Mouse (Mus musculus): ENCODE data around the gene Lrrfip1.
A peak's percentile ranks its signal among the peaks of the same experiment; 100 is the strongest.

Gene Lrrfip1

DNA sequence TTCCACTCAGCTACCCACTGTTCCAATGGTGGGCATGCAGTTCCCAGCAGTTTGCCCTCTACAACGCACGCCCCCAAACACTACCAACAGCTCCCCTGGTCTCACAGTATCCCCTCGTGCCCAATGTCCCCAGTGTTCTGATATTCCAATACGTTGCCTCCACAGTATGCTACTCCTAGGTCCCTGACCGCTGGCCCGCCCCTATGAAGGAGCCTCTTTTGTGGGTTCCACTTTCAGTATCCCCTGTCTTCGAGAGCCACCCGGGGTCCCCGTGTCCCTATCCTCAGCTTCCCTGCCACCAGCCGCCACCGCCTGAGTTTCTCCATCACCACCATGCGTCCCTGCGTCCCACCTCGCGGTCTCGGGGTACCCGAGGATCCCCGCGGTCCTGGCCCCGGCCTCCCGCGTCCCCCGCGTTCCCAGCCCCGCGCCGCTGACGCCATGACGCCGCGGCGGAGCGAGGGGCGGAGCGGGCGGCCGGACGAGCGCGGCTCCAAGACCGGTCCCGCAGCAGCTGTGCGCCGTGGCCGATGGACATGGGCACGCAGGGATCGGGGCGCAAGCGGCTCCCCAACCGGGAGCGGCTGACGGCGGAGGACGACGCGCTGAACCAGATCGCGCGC lies at the start of gene Lrrfip1:
Lrrfip1 (plus strand) TSS at position 470 of the 623 bp plus-strand sequence.
- DNase-seq = peak; percentile 74 to 77

DNA sequence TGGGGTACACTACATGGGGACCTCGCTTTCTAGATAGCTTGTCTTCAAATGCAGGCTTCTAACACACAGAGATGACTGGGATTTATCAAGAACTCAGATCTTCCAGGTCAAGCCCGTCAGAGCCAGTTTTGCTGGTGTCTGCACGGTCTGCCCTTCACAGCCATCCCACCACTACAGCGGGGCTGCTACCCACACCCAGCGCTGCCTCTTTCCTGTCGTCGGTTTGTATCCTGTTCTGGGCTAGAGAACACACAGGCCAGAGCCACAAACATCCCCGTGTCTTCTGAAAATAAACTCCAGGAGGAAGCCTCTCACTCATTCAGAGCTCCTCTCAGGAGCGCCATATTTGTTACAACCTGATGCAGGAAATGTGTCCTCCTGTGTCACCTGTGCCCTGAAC lies 49.2 kb upstream of the Lrrfip1 start:
- no peak for DNase-seq

DNA sequence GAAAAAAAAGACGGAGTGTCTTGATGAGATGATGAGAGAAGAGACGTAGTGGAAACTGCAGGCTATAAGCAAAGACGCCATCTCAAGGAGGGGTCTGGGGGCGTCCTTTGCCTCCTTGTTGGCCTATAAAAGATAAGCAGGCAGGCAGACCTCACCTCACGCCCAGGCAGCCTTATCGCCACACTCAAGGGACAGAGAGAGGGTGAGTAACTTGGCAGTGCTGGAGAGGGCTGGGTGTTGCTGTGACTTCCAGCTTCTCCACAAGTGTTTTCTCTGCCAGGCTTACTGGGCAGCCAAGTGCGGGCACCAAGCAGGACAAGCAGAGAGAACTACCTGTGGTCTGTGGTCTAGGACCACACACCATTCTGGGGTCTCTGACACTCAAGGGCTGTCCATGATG lies 46.9 kb upstream of the Lrrfip1 start:
- no peak for DNase-seq

DNA sequence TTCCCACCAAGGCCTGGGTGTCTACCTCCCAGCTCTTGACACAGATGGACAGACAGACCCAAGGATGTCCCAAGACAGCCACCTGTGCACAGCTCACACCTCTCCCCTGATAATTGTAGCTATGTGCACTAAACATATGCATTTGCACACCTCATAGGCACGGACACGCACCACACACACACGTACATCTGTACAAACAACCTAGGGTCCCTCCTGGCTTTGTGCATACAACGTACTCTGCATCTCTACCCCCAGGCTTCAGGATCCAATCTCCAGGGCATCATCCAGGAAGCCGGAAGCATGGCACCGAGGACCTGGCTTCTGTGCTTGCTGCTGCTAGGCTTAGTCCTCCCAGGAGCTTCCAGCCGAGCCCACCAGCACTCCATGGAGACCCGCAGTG lies 45.7 kb upstream of the Lrrfip1 start, which contains the start of gene Prlh:
Prlh (plus strand) TSS at position 301 of the 400 bp plus-strand sequence.
- DNase-seq = peak in 1 of 2 experiments; percentile 28

DNA sequence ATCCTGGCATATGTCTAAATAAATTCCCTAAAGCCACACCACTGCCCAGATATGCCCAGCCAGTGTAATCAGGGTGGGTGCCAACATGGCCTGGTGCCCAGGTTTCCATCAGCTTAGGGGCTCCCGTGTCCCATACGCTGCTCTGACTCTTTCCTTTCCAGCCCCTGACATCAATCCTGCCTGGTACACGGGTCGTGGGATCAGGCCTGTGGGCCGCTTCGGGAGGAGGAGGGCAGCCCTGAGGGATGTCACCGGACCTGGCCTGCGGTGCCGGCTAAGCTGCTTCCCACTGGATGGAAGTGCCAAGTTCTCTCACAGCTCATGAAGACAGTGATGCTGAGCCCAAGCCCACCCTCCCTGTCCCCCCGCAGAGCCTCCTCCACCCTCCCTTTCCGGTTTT lies 44.8 kb upstream of the Lrrfip1 start:
- peak; percentile 58 to 70 for DNase-seq

DNA sequence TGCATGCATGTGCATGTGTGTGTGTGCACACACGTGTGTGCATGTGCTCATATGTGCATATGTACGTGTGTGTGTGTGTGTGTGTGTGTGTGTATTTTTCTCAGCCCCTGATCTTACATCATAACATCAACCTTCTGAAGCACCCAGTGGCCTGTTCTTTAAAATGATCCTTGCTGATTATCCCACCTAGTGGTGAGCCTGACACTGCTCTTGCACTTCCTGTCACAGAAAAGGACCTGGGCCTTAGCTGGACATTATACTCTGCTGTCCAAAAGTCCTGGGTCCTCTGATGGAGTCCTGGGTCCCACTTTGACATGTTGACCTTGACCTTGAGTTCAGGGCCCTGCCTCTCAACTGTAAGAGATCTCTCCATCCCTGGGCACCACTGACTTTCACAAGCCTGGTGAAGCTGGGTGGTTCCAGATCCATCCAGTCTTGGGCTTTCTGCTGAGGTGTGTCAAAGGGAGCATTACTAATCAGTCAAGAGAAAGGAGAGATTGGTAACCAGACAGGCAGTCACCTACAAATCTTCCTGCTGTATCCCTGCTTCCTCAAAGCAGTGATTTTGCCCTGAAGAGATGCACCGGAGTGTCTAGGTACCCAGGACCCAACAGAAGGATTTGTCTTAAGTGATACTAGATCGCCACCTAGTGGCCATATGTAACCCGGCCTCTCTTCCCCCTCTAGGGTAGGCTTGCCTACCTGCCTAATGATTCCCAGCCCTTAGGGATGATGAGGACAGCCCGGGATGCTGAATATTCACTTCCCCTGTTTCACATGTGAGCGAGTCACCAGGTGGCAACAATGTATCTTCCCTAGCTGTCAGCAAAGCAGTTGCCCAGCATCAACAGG lies 42.1 kb upstream of the Lrrfip1 start:
- DNase-seq = peak; percentile 84 to 90

DNA sequence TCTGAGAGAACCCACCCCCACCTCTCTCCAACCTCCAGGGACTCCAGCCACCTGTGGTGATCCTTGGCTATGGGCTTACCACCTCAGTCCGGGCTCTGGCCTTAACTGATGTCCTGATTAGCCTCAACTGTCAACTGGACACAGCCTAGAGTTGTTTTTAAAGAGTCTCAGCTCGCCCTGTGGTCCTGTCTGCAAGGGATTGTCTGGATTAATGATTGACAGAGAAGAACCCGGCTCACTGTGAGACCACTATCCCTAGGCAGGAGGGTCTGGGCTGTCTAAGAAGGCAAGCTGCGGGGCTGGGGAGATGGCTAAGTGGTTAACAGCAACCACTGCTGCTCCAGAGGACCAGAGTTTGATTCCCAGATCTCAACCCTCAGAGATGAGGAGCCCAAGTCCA lies 36.0 kb upstream of the Lrrfip1 start:
- DNase-seq = no peak

DNA sequence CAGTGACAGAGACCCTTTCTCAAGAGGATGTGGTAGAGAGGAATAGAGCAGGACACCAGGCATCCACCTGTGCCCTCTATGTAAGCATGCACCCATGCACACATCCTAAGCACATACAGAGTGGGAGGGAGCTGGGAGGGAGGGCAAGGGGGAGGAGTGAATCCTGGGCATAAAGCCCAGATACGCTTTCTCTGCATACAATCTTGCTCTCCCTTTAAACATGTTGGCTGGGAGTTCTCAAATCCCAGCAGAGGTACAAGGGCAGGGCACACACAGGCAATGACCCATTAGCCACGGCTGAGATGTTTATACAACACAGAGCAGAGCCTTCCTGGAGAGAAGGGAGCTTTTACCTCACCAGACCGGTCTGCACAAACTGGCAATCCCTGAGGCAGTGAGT lies 35.5 kb upstream of the Lrrfip1 start:
- no peak for DNase-seq

DNA sequence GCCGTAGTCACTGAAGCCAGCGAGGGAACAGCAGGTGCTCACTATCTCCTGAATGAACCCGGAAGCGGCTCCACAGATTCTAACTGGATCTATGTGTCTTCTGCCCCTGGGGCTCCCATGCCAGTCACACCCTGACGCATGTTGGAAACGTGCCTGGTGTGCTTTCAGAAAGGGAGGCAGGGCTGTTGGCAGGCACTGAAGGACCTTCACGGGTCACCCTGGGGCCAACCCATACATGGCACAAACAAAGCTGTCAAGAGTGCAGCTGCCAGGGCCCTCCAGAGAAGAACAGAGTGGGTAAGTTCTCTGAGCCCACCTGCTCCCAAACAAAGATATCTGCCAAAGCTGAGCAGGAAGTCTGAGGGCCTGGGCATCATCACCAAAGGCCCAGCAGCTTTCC lies 31.0 kb upstream of the Lrrfip1 start:
- peak; percentile 62 to 71 for DNase-seq

DNA sequence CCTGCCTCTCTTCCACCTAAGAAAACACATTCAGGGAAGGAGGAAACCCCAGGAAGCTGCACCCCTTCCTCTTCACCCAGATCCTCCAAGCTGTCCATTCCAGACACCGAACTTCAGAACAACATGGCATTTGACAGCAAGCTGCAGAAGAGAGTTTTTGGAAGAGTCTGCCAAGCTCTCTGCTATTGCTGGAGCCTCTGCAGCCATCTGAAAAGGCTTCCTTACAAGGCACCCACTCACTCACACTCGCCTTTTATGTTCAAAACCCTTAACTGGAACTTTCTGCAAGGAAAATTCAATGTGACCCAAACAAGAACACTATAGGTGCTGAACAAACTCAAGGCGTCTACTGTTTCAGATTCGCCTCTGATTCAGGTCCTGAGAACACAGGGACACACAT lies 29.9 kb upstream of the Lrrfip1 start:
- no peak for DNase-seq

DNA sequence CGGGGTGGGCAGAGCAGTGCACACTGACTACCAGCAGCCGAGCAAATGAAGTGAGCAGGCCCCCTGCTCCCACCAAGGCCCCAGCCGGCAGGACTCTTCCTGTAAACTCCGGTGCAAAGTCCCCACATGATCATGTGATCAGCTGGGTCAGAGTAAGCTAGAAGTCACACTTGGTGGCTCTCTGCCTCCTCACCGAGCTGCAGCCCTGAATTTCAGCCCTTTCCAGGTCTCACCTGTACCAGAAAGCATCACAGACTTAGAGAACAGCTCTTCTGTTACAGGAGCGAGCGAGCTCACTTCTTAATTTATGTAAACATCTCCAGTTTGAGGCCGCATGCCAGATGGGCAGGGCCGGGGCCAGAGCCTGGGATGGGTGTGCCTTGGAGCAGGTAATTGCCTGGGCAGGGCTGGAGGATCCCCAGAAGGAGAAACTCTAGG lies 29.2 kb upstream of the Lrrfip1 start, which contains the start of gene Rab17:
Rab17 (minus strand) TSS at position 315 of the 438 bp plus-strand sequence.
- DNase-seq = no peak

DNA sequence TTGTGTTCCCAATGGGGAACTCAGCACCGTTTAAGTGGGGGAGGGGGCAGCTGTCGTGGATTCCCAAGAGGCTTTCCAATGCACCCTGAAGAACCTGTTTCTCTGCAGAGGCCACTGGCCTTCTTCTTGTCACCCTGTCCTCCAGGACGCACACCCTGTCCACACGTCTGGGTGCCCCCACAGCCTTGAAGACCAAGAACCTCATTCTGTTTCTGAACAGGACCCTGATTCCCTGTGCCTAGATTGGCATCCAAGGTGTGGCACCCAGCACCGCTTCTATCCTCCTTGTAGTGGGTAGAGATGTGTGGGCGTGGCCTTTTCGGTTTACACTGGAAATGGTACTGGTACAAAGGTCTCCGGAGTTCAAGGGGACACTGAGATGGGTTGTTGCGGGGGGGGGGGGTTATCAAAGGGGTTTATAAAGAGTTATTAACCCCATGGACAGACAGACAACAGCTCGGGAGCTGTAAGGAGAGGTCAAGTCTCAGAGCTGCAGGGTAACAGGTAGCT lies 28.6 kb upstream of the Lrrfip1 start:
- no peak for DNase-seq

DNA sequence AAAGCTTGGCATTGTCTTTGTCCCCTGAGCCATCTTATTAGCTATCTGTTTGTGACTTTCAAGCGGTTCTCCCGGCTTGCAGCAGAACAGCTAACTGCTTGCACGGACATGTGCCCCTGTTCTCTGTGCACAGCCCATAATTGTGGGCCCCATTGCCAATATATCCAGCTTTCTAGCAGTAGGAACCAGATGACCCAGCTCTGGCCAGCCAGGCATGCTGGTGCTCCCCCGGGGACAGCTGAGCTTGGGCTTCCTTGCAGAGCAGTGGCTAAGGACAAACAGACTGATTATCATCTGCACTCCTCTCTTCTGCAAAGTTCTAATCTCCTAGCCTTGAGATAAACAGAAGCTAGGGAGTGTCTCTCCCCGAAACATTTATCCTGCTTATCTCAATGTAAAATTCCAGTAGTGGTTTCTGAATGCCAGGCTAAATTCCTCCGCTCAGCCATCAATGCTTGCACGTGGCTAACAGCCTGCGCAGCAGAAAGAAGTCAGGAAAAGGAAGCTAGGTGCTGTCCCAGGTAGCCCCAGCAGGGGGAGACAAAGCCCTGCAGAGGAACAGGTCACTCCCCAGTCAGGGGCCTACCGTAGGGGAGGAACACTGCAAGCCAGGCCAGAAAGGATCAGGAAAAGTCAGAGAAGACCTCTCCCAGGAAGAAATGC lies 25.5 kb upstream of the Lrrfip1 start:
- peak; percentile 98 to 99 for DNase-seq

DNA sequence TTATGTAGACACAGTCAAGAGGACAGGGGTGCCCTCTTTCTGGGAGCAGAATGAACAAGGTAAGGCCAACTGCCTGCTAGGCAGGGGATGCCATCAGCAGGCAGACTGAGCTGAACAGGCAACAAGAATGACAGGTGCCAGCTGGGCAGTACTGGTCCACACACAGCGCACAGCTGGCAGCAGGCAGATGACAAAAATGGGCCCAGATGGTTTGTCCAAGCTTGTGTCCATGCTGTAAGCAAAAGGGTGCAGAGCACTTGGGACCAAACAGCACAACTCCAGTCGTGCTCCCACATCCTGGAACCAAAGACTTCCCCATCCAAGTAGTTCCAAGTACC lies 25.0 kb upstream of the Lrrfip1 start:
- no peak for DNase-seq

DNA sequence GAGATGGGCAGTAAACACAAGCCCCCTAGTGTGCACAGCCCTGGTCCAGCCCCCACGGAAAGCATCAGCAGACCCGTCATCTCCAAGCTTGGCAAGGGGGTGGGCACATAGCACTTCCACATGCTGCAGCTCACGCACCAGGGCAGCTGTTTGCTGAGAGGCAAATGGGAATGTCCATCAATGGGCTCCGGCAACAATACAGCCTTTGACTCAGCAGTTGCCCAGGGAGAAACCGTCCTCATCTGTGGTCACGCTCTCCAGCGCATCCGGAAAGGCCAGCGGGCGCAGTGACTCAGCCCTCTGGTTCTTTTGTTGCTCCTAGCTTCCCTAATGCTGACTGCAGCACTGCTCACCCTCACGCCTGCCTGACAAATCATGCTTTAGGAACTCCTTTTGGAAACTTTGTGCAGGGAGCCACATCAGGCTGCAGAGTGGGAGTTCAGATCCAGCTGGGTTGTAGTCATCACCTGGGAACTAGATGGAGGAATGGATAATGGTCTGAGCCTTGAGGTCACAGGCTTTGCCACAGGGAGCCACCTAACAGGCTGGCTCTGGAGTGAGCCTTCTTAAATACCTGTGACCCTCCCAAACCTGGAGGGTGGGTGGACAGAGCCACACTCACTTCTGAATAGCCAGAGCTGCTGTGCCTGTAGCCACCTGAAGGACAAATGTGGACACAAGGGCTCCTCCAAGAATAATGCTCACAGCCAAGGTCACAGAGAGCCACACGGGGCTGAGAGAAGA lies 23.5 kb upstream of the Lrrfip1 start:
- peak in 1 of 2 experiments; percentile 43 for DNase-seq

DNA sequence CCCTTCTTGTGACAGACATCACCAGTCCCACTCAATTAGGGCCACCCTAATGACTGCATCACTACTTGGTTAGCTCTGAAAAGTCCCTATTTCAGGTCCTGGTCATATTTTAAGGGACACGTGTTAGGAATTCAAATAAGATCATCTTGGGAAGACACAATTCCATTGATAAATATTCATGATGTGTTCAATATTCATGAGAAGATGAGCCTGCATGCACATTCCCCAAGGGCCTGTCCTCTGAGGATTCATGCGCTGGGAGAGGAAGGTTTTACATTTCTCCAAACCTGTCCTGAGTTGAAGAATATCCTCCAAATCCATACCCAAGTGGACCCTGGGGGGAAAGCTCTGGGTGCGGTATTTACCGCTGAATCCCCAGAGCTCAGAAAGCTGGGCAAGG lies 22.6 kb upstream of the Lrrfip1 start:
- no peak for DNase-seq

DNA sequence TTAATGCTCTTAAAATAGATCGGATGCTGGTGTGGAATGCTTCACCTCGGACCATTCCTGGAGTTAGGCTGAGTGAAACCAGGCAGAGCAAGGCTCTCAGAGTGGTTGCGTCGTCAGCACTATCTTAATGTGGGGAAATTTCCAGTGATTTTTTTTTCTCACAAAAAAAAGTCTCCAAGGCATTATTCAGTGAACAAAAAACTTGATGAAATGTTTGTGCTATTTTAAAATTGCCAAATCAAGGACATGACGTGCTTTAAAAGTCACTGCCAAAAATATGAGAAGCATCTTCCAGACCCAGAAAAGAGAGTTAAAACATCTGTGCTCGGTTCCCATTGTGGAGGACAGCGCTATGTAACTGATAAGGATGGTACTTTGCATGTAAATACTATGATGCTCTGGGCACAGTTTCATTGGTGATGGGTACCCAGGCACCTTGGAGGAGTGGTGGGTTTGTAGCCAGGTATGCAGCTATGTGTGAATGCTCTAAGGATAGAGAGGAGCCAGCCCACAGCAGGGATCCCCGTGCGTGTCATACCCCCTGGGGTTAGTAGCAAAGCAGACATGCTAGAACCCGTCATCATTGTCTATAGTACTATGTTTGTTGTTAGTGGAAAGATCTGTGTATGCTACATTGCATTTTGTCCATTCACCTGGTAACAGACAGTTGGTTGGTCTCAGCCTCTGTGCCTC lies 17.8 kb upstream of the Lrrfip1 start:
- peak in 1 of 2 experiments; percentile 12 for DNase-seq

DNA sequence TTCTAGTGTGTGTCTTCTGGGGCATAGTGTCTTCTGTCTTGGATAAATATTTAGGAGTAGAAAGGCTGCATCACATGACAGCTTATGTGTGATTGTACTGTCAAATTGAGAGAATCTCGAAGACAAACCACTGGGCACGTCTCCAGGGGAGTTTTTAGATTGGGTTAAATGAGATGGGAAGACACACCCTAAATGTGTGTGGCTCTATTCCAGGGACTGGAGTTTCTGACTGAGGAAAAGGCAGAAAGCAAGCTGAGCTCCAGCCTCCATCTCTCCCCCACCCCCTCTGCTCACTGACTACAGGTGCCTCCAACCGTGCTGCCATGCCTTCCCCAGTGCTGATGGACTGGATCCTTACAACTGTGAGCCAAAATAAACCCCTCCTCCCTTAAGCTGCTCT lies 17.2 kb upstream of the Lrrfip1 start:
- no peak for DNase-seq

DNA sequence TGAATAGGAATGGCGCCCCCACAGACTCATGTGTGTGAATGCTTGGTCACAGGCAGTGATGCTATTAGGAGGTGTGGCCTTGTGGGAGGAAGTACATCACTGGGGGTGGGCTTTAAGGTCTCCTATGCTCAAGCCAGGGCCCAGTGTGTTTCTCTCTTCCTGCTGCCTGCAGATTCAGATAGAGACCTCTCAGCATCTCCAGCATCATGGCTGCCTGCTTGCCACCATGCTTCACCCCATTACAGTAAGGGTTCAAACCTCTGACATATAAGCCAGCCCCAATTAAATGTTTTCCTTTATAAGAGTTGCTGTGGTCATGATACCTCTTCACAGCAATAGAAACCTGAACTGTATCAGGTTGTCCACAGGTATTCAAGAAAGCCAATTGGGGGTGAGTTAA lies 2.6 kb upstream of the Lrrfip1 start:
- DNase-seq = no peak

DNA sequence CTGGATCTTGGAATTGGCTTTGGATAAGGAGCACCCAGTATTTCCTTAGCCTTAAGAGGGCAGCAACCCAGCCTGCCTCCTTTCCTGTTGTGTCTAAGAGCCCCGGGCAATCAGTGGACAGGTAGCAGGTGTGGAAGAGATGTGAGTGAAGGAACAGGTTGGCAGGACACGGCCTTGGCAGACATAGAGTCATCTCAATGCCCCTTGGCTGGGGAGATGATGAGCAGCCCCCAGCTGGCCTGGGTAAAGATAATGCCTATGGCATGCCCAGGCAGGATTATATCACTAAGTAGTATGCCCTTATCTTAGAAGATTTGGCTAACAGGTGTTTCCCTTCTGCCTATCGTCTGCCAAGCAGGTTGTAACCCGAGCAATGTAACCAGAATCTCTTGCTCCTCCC lies 1.4 kb upstream of the Lrrfip1 start:
- no peak for DNase-seq

DNA sequence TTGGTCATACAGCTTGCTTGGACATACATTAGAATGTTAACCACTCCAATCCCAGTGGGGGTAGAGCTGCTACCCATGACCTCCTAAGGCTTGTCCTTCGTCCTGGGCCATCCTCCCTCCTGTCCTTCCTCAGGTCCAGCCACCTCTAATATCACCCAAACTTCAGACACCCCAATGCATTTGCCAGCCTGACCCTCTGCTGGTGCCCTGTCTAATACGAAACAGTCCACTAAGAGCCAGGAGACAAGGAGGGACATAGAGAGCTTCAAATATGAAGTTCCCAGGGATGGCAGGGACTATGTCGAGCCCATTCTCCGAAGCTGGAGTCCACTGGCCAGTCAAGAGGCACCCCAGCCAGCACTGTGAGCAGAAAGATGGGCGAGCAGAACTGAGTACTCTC lies 896 bp upstream of the Lrrfip1 start:
- no peak for DNase-seq
